ENCODE assay signal across 12 mouse cellular contexts in the genomic region with DNA sequence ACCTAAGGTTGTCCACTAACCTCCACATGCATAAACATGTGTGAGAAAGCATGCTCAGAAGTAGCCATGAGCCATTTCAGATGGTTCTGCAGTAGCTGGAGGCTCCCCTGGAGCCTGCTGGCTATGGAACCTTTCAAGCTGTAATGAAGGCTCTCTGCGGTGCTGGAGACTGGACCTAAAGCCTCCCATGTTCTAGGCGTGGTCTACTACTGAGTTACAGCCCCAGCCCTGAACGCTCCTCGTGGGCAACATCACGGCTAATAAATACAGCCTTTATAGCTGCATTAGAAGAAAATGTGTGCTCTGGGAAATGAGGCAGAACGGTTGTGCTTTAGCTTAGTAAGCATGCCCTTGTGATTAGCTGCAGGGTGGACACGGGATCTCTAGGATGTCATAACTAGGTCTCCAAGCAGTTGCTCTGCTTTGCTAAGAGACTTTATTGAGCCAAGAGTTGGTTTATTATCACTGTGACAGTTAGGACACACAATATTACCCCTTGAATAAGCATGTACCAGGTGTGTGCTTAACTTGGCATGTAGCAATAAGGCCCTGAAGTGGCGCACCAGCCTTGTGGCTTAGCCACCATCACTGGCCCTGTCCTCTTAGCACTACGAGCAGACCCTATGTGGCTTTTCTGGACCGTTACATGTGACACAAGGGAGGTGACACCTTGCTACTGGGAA.
A peak's percentile ranks its signal among the peaks of the same experiment; 100 is the strongest.
DNase-seq lines count a peak whose midpoint lies in the region; ATAC-seq and TF ChIP-seq lines count a peak whose summit lies in the region.
"Had no signal": no experiment of that assay in that cellular context is flagged by ENCODE, and none has a peak within 500 bp of the region (broad histone marks: within the 10 kb centered on the region; RNA-seq: fewer than 3 reads in every experiment).

No protein-coding gene starts in this region.

- DNase-seq in heart, postnatal 10 days, result no peak
- no peak for DNase-seq in liver
- DNase-seq in heart, postnatal 0 days (ENCODE audit: low spot score), result no peak
- DNase-seq in adrenal gland, adult 8-10 months, result no peak
- DNase-seq: cerebellum, adult 9-10 months; right cerebral cortex, postnatal 25 days had no signal

- no peak for TF ChIP-seq EP300 in heart, postnatal 0 days (IDR thresholded peaks at IDR 0.05; ENCODE audit: low read depth)

- H3K36me3 ChIP-seq in heart, embryonic 15.5 days, result peaks cover 12% of the 10 kb centered on the region; the same call in 1 of the 2 replicates
- no peaks in the 10 kb centered on the region for H3K36me3 ChIP-seq in liver, embryonic 15.5 days (replicated peaks)
- H3K36me3 ChIP-seq in heart, postnatal 0 days (replicated peaks; ENCODE audit: control insufficient read depth, insufficient read depth, low read length), result peaks cover 50% of the 10 kb centered on the region
- no peaks in the 10 kb centered on the region for H3K36me3 ChIP-seq in neural tube, embryonic 14.5 days (ENCODE audit: control insufficient read depth, insufficient read depth, low read length)
- H3K36me3 ChIP-seq: forebrain, embryonic 10.5 days; limb, embryonic 15.5 days had no signal

- no peaks in the 10 kb centered on the region for H3K9me3 ChIP-seq in heart, embryonic 15.5 days (replicated peaks)
- H3K9me3 ChIP-seq in liver, embryonic 15.5 days (replicated peaks), result no peaks in the 10 kb centered on the region
- no peaks in the 10 kb centered on the region for H3K9me3 ChIP-seq in heart, postnatal 0 days (replicated peaks; ENCODE audit: control insufficient read depth, low read length)
- no peaks in the 10 kb centered on the region for H3K9me3 ChIP-seq in neural tube, embryonic 14.5 days (ENCODE audit: control insufficient read depth, low read length)
- H3K9me3 ChIP-seq: forebrain, embryonic 10.5 days; limb, embryonic 15.5 days had no signal

- 86% methylated on average over 10 of the region's 10 CpGs for WGBS in heart, embryonic 15.5 days
- 59% methylated on average over 10 of the region's 10 CpGs for WGBS in liver, embryonic 15.5 days (ENCODE audit: insufficient replicate concordance)
- 79% methylated on average over 10 of the region's 10 CpGs for WGBS in heart, postnatal 0 days
- WGBS in neural tube, embryonic 14.5 days, result 45% methylated on average over 10 of the region's 10 CpGs

- H3K9ac ChIP-seq in heart, embryonic 15.5 days, result no peak overlapping the region
- H3K9ac ChIP-seq in liver, embryonic 15.5 days, result no peak overlapping the region
- no peak overlapping the region for H3K9ac ChIP-seq in heart, postnatal 0 days (replicated peaks; ENCODE audit: low read depth, low read length)
- H3K9ac ChIP-seq in neural tube, embryonic 14.5 days (replicated peaks; ENCODE audit: low read depth, low read length), result no peak overlapping the region
- H3K9ac ChIP-seq: limb, embryonic 15.5 days had no signal

- H3K4me1 ChIP-seq in heart, embryonic 15.5 days (replicated peaks), result peaks cover 78% of the 10 kb centered on the region
- peaks cover 22% of the 10 kb centered on the region for H3K4me1 ChIP-seq in liver, embryonic 15.5 days (replicated peaks)
- H3K4me1 ChIP-seq in heart, postnatal 0 days (ENCODE audit: control insufficient read depth, insufficient read depth), result peaks cover 50% of the 10 kb centered on the region
- H3K4me1 ChIP-seq in neural tube, embryonic 14.5 days (ENCODE audit: control insufficient read depth, insufficient read depth, low read length), result peaks cover 10% of the 10 kb centered on the region; the same call in 1 of the 2 replicates

- H3K4me3 ChIP-seq in heart, embryonic 15.5 days, result no peak overlapping the region
- H3K4me3 ChIP-seq in liver, embryonic 15.5 days (replicated peaks), result no peak overlapping the region
- no peak overlapping the region for H3K4me3 ChIP-seq in heart, postnatal 0 days (ENCODE audit: low read depth, low read length)
- H3K4me3 ChIP-seq in neural tube, embryonic 14.5 days (ENCODE audit: low read depth, low read length), result no peak overlapping the region
- H3K4me3 ChIP-seq: forebrain, embryonic 10.5 days; left cerebral cortex, adult 2 months; limb, embryonic 15.5 days had no signal

- intact Hi-C loops in heart, postnatal 10 days (cut with DNase I), result no loop called here

- no peaks in the 10 kb centered on the region for H3K27me3 ChIP-seq in heart, embryonic 15.5 days
- H3K27me3 ChIP-seq in liver, embryonic 15.5 days, result no peaks in the 10 kb centered on the region
- H3K27me3 ChIP-seq in heart, postnatal 0 days (ENCODE audit: control insufficient read depth, insufficient read depth, low read length), result no peaks in the 10 kb centered on the region
- no peaks in the 10 kb centered on the region for H3K27me3 ChIP-seq in neural tube, embryonic 14.5 days (ENCODE audit: control insufficient read depth, insufficient read depth, low read length)
- H3K27me3 ChIP-seq: limb, embryonic 15.5 days had no signal

- no peak for ATAC-seq in heart, embryonic 15.5 days (replicated peaks; ENCODE audit: insufficient number of reproducible peaks, insufficient read depth, low FRiP score, low read depth)
- peak; percentile 34; the same call in 1 of the 2 replicates for ATAC-seq in liver, embryonic 15.5 days (ENCODE audit: insufficient read depth)
- 0 out of 2 replicates have a peak, but pooled peaks have one; percentile 13 for ATAC-seq in heart, postnatal 0 days (ENCODE audit: insufficient read depth, low read depth)
- ATAC-seq in neural tube, embryonic 14.5 days (ENCODE audit: low read depth), result 0 out of 2 replicates have a peak, but pooled peaks have one; percentile 51

- no peak for TF ChIP-seq CTCF in heart, postnatal 0 days (IDR thresholded peaks at IDR 0.05; ENCODE audit: low read depth)

- H3K4me2 ChIP-seq in heart, embryonic 15.5 days, result no peak overlapping the region
- no peak overlapping the region for H3K4me2 ChIP-seq in liver, embryonic 15.5 days
- no peak overlapping the region for H3K4me2 ChIP-seq in heart, postnatal 0 days (ENCODE audit: low read depth, low read length)
- H3K4me2 ChIP-seq in neural tube, embryonic 14.5 days (ENCODE audit: low read depth, low read length), result no peak overlapping the region
- H3K4me2 ChIP-seq: limb, embryonic 15.5 days had no signal

- peak overlapping the region; percentile 64 for H3K27ac ChIP-seq in heart, embryonic 15.5 days
- peak overlapping the region; percentile 6; the same call in 1 of the 2 replicates for H3K27ac ChIP-seq in liver, embryonic 15.5 days (replicated peaks)
- H3K27ac ChIP-seq in heart, postnatal 0 days (ENCODE audit: low read depth), result peak overlapping the region; percentile 31; the same call in 1 of the 2 replicates
- no peak overlapping the region for H3K27ac ChIP-seq in neural tube, embryonic 14.5 days (ENCODE audit: low read depth, low read length)
- H3K27ac ChIP-seq: forebrain, embryonic 10.5 days; left cerebral cortex, adult 2 months; limb, embryonic 15.5 days had no signal
